Mouse (Mus musculus) kidney, adult 2 months (tissue): ENCODE measurements around the gene Nt5c2.

ENCODE experiments used
- CTCF ChIP-seq: fragments of 200-500 bp; conservative IDR thresholded peaks from 2 replicates; pipeline ENCODE4 v1.5.1; 2011; ENCODE audit warnings: low read depth, mild to moderate bottlenecking, control low read depth, low read length, moderate library complexity, mixed read lengths; ENCODE audit not compliant: insufficient read depth, insufficient read length
- POLR2A ChIP-seq: fragments of 200-500 bp; IDR thresholded peaks from one replicate; pipeline ENCODE4 v1.6.1; 2011; ENCODE audit warnings: low read depth, low read length, control low read depth

- TF ChIP-seq CTCF (no peak), POLR2A (no peak)
Observed at GRCm38 (mm10) chr19:47047236-47047833, 32.4 kb upstream of the Nt5c2 start.
